Mouse (Mus musculus) thymus, adult 2 months (tissue): Measurements from ENCODE around the gene Cabp1.
A peak's percentile ranks its signal among the peaks of the same experiment; 100 is the strongest.

Source experiments
- CTCF ChIP-seq: fragments of 200-500 bp; IDR thresholded peaks from 2 replicates; pipeline ENCODE4 v1.5.1; 2012; ENCODE audit warnings: mild to moderate bottlenecking, control low read depth, low read length, moderate library complexity, borderline replicate concordance; ENCODE audit not compliant: control insufficient read depth, poor library complexity, insufficient read depth; ENCODE audit errors: extremely low read depth
- POLR2A ChIP-seq: fragments of 200-500 bp; IDR thresholded peaks from 2 replicates; pipeline ENCODE4 v1.6.1; 2012; ENCODE audit warnings: mild to moderate bottlenecking, low read length, control low read depth, moderate library complexity; ENCODE audit not compliant: control insufficient read depth, poor library complexity, insufficient read depth; ENCODE audit errors: extremely low read depth

GRCm38 (mm10) chr5:115188824-115189223 lies 5.4 kb downstream of the Cabp1 start:
- TF ChIP-seq CTCF (peak; percentile 75; the same call in 1 of the 2 replicates), POLR2A (no peak)
